Mouse (Mus musculus): ENCODE results near the gene Wdr91.

The Wdr91 gene

GRCm38 (mm10) chr6:34879101-34879740 lies 31.5 kb downstream of the Wdr91 start:
- no peak for DNase-seq (ENCODE audit: low spot score in 2 of 2)

- DNase-seq (ENCODE audit: low spot score in 2 of 2) = peak; percentile 83 to 94
Observed at GRCm38 (mm10) chr6:34877509-34878321, 33.0 kb downstream of the Wdr91 start, which contains the start of gene Cyren. Gene Cyren, minus strand, starts transcription at chr6:34878060.

GRCm38 (mm10) chr6:34876835-34877156 lies 33.9 kb downstream of the Wdr91 start:
- DNase-seq (ENCODE audit: low spot score in 2 of 2) = no peak

GRCm38 (mm10) chr6:34875966-34876834 lies 34.5 kb downstream of the Wdr91 start:
- no peak for DNase-seq (ENCODE audit: low spot score in 2 of 2)

- DNase-seq (ENCODE audit: low spot score in 2 of 2) = no peak
Observed at GRCm38 (mm10) chr6:34875268-34875761, 35.4 kb downstream of the Wdr91 start.

GRCm38 (mm10) chr6:34874101-34874921 lies 36.4 kb downstream of the Wdr91 start:
- DNase-seq (ENCODE audit: low spot score in 2 of 2) = no peak

- DNase-seq (ENCODE audit: low spot score in 2 of 2) = no peak
Observed at GRCm38 (mm10) chr6:34872871-34873270, 37.8 kb downstream of the Wdr91 start.

GRCm38 (mm10) chr6:34871929-34872328 lies 38.7 kb downstream of the Wdr91 start:
- no peak for DNase-seq (ENCODE audit: low spot score in 2 of 2)

- DNase-seq (ENCODE audit: low spot score in 2 of 2) = no peak
Observed at GRCm38 (mm10) chr6:34870724-34871123, 40.0 kb downstream of the Wdr91 start.

- DNase-seq (ENCODE audit: low spot score in 2 of 2) = no peak
Observed at GRCm38 (mm10) chr6:34870136-34870535, 40.5 kb downstream of the Wdr91 start.

- DNase-seq (ENCODE audit: low spot score in 2 of 2) = no peak
Observed at GRCm38 (mm10) chr6:34869225-34869915, 41.3 kb downstream of the Wdr91 start.

- no peak for DNase-seq (ENCODE audit: low spot score in 2 of 2)
Observed at GRCm38 (mm10) chr6:34868507-34869217, 42.0 kb downstream of the Wdr91 start.

- DNase-seq (ENCODE audit: low spot score in 2 of 2) = no peak
Observed at GRCm38 (mm10) chr6:34867995-34868350, 42.7 kb downstream of the Wdr91 start.

- no peak for DNase-seq (ENCODE audit: low spot score in 2 of 2)
Observed at GRCm38 (mm10) chr6:34867301-34867994, 43.2 kb downstream of the Wdr91 start.

- DNase-seq (ENCODE audit: low spot score in 2 of 2) = no peak
Observed at GRCm38 (mm10) chr6:34866786-34867185, 43.9 kb downstream of the Wdr91 start.

- no peak for DNase-seq (ENCODE audit: low spot score in 2 of 2)
Observed at GRCm38 (mm10) chr6:34865711-34866593, 44.7 kb downstream of the Wdr91 start.

- no peak for DNase-seq (ENCODE audit: low spot score in 2 of 2)
Observed at GRCm38 (mm10) chr6:34865213-34865612, 45.5 kb downstream of the Wdr91 start.

GRCm38 (mm10) chr6:34863786-34864514 lies 46.7 kb downstream of the Wdr91 start:
- no peak for DNase-seq (ENCODE audit: low spot score in 2 of 2)
